Mouse (Mus musculus): ENCODE results near the gene Svep1. TPM values are rescaled to one million over a fixed set of nuclear protein-coding genes. Genes with fewer than 3 reads are reported as not detected.

Gene Svep1
- total RNA-seq, 2 experiments from 2014 or later = 18.7 to 20.9 TPM

GRCm38 (mm10) chr4:58082588-58082987 lies 124.1 kb downstream of the Svep1 start:
- DNase-seq = peak; percentile 76

GRCm38 (mm10) chr4:58079631-58080030 lies 127.0 kb downstream of the Svep1 start:
- peak; percentile 52 for DNase-seq

GRCm38 (mm10) chr4:58077950-58078349 lies 128.7 kb downstream of the Svep1 start:
- DNase-seq = no peak

- DNase-seq = no peak
Measured at GRCm38 (mm10) chr4:58077536-58077935, 129.1 kb downstream of the Svep1 start.

- DNase-seq = no peak
Measured at GRCm38 (mm10) chr4:58072888-58073287, 133.8 kb downstream of the Svep1 start.

- DNase-seq = no peak
Measured at GRCm38 (mm10) chr4:58068886-58069285, 137.8 kb downstream of the Svep1 start.

GRCm38 (mm10) chr4:58064721-58065120 lies 141.9 kb downstream of the Svep1 start:
- no peak for DNase-seq

GRCm38 (mm10) chr4:58062933-58063332 lies 143.7 kb downstream of the Svep1 start:
- DNase-seq = no peak

- DNase-seq = no peak
Measured at GRCm38 (mm10) chr4:58055653-58056052, 151.0 kb downstream of the Svep1 start.

- DNase-seq = no peak
Measured at GRCm38 (mm10) chr4:58054441-58054840, 152.2 kb downstream of the Svep1 start.

GRCm38 (mm10) chr4:58050746-58051145 lies 155.9 kb downstream of the Svep1 start:
- DNase-seq = no peak

- DNase-seq = no peak
Measured at GRCm38 (mm10) chr4:58050276-58050675, 156.4 kb downstream of the Svep1 start.

- DNase-seq = no peak
Measured at GRCm38 (mm10) chr4:58044833-58045232, 161.8 kb downstream of the Svep1 start.

- no peak for DNase-seq
Measured at GRCm38 (mm10) chr4:58044356-58044755, 162.3 kb downstream of the Svep1 start.

- DNase-seq = no peak
Measured at GRCm38 (mm10) chr4:58040093-58040492, 166.6 kb downstream of the Svep1 start.

- DNase-seq = no peak
Measured at GRCm38 (mm10) chr4:58037096-58037705, 169.5 kb downstream of the Svep1 start.

- no peak for DNase-seq
Measured at GRCm38 (mm10) chr4:58034663-58035062, 172.0 kb downstream of the Svep1 start.

- no peak for DNase-seq
Measured at GRCm38 (mm10) chr4:58032714-58033113, 173.9 kb downstream of the Svep1 start.

GRCm38 (mm10) chr4:58009024-58009423 lies 197.6 kb downstream of the Svep1 start, which contains the start of gene Txndc8:
Gene Txndc8, minus strand, starts transcription at chr4:58009124.
- DNase-seq = no peak

- DNase-seq = no peak
Measured at GRCm38 (mm10) chr4:58003501-58003900, 203.2 kb downstream of the Svep1 start.

Measured in gastrocnemius, postnatal 10 days (tissue).